In genomic region chr10:63381498-63382280, GRCm38 (mm10) we compare ENCODE assay signal across 7 mouse cellular contexts. TPM values are rescaled to one million over a fixed set of nuclear protein-coding genes. Genes with fewer than 3 reads are reported as not detected.
DNase-seq lines count a peak whose midpoint lies in the region; ATAC-seq and TF ChIP-seq lines count a peak whose summit lies in the region.

TSS of gene Sirt1 (minus strand) at chr10:63381704.

- peak within 1 kb of the TSS; percentile 63 for H3K4me3 ChIP-seq in spleen, adult 2 months (ENCODE audit: extremely low read depth, insufficient read depth, insufficient read length)
- peak within 1 kb of the TSS; percentile 67 for H3K4me3 ChIP-seq in forebrain, embryonic 15.5 days
- H3K4me3 ChIP-seq in stomach, embryonic 16.5 days (replicated peaks; ENCODE audit: low read length), result peak within 1 kb of the TSS; percentile 66

- no peak for TF ChIP-seq CTCF in spleen, adult 2 months (IDR thresholded peaks at IDR 0.05; ENCODE audit: extremely low read depth, insufficient read depth, insufficient read length, insufficient replicate concordance)

- H3K27me3 ChIP-seq in spleen, adult 2 months (ENCODE audit: control insufficient read depth, insufficient read depth, low read length), result no peaks in the 10 kb centered on the region
- H3K27me3 ChIP-seq in forebrain, embryonic 15.5 days, result peaks cover 6% of the 10 kb centered on the region; the same call in 1 of the 2 replicates
- H3K27me3 ChIP-seq in stomach, embryonic 16.5 days (ENCODE audit: control insufficient read depth, insufficient read depth, low read length), result no peaks in the 10 kb centered on the region

- H3K9ac ChIP-seq in forebrain, embryonic 15.5 days (replicated peaks), result peak within 1 kb of the TSS; percentile 75
- H3K9ac ChIP-seq in stomach, embryonic 16.5 days (ENCODE audit: low read length), result peak within 1 kb of the TSS; percentile 82

- 0 out of 2 replicates have a peak, but pooled peaks have one; percentile 0 for ATAC-seq in forebrain, embryonic 15.5 days (replicated peaks)
- peak; percentile 14; the same call in 1 of the 2 replicates for ATAC-seq in megakaryocyte, adult 5-6 weeks (ENCODE audit: poor library complexity, severe bottlenecking)
- ATAC-seq in stomach, embryonic 16.5 days (ENCODE audit: insufficient read depth, low FRiP score), result no peak

- peak within 1 kb of the TSS; percentile 91 for H3K4me2 ChIP-seq in forebrain, embryonic 15.5 days (replicated peaks)
- H3K4me2 ChIP-seq in stomach, embryonic 16.5 days (ENCODE audit: low read depth, low read length), result peak within 1 kb of the TSS; percentile 93

- DNase-seq in spleen, adult 2 months (ENCODE audit: low read depth in 1 of 2, low spot score in 2 of 2), result peak in 1 of 2 experiments; percentile 12
- DNase-seq in spleen, adult 12 weeks (ENCODE audit: low spot score), result no peak
- DNase-seq in adrenal gland, postnatal 4 days (ENCODE audit: low spot score in 2 of 2), result no peak
- peak in 1 of 2 experiments; percentile 7 for DNase-seq in layer of hippocampus, postnatal 14 days (ENCODE audit: low spot score in 2 of 2)

- H3K27ac ChIP-seq in spleen, adult 2 months (ENCODE audit: insufficient read depth, low read length), result peak within 1 kb of the TSS; percentile 35; the same call in 1 of the 2 replicates
- peak within 1 kb of the TSS; percentile 70 for H3K27ac ChIP-seq in forebrain, embryonic 15.5 days (replicated peaks)
- peak within 1 kb of the TSS; percentile 51 for H3K27ac ChIP-seq in stomach, embryonic 16.5 days (ENCODE audit: low read length)

- 0 out of 2 replicates have a peak, but pooled peaks cover 2% of the 10 kb centered on the region for H3K4me1 ChIP-seq in spleen, adult 2 months (ENCODE audit: control insufficient read depth, insufficient read depth, insufficient read length)
- H3K4me1 ChIP-seq in forebrain, embryonic 15.5 days, result peaks cover 16% of the 10 kb centered on the region
- H3K4me1 ChIP-seq in stomach, embryonic 16.5 days (ENCODE audit: control insufficient read depth, insufficient read depth, low read length), result 0 out of 2 replicates have a peak, but pooled peaks cover 5% of the 10 kb centered on the region

- H3K9me3 ChIP-seq in forebrain, embryonic 15.5 days, result no peaks in the 10 kb centered on the region
- no peaks in the 10 kb centered on the region for H3K9me3 ChIP-seq in stomach, embryonic 16.5 days (replicated peaks; ENCODE audit: control insufficient read depth, low read length)

- H3K36me3 ChIP-seq in spleen, adult 2 months (ENCODE audit: control insufficient read depth, insufficient read depth, low read length), result no peaks in the 10 kb centered on the region
- no peaks in the 10 kb centered on the region for H3K36me3 ChIP-seq in forebrain, embryonic 15.5 days
- no peaks in the 10 kb centered on the region for H3K36me3 ChIP-seq in stomach, embryonic 16.5 days (ENCODE audit: control insufficient read depth, insufficient read depth, low read length)

- no peak for TF ChIP-seq POLR2A in spleen, adult 2 months (IDR thresholded peaks at IDR 0.05; ENCODE audit: low read depth, low read length)

- 6% methylated on average over 24 of the region's 24 CpGs for WGBS in spleen, adult 2 months
- WGBS in forebrain, embryonic 15.5 days, result 5% methylated on average over 24 of the region's 24 CpGs
- 3% methylated on average over 24 of the region's 24 CpGs for WGBS in stomach, embryonic 16.5 days

RNA-seq across cellular contexts. Expression of gene Sirt1, which starts in this region (rescaled TPM):
- 3.1 and 5.4 TPM in 2 replicates for polyA plus RNA-seq in spleen, adult 2 months (2012; rRNA removed)
- 10 to 100 TPM; 20.4 to 23.6 TPM for total RNA-seq in adrenal gland, postnatal 4 days (2021)
- polyA plus RNA-seq in forebrain, embryonic 15.5 days (2015; fragmentation: Nextera tagmentation; extraction: Ambion mirVana), result 4.7 and 5.2 TPM in 2 replicates
- 10 to 100 TPM; 11.3 to 12.4 TPM for total RNA-seq in layer of hippocampus, postnatal 14 days (2021)
- 34.2 and 40.8 TPM in 2 replicates for total RNA-seq in megakaryocyte, adult 5-6 weeks (2015)
- 39.1 and 49.8 TPM in 2 replicates for total RNA-seq in megakaryocyte, adult 5-6 weeks (2017)
- 3.3 and 4.5 TPM in 2 replicates for polyA plus RNA-seq in stomach, embryonic 16.5 days (2015; fragmentation: Nextera tagmentation; extraction: Ambion mirVana)
